Mouse (Mus musculus): ENCODE data around the gene Hecw2.

DNA sequence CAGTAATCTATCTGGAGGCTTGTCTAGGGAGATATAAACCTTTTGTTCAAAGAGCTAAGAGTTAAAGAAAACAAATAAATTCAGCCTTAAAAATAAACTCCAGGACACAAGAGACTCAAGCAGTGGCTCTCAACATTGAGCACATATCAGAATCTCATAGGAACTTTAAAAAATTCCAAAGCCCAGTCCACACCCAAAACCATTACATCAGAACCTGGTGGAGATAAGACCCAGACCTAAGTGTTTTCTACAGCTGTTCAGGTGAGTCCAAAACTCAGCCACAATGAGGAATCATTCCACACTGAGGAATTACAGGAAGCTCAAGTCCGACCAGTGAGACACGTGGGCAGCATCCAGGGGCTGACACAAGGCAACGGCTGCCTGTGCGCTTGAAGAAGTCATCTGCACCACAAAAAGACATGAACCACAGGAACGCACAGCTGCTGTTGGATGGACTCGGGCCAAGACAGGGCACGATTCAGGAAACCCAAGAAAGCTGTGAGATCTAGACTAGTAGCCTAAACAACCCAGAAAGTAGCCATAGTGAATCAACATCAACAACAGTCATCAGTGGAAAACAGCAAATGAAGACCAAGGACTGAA is 338.4 kb downstream of the Hecw2 start:
- TF ChIP-seq POLR2A (IDR thresholded peaks at IDR 0.05; ENCODE audit: control insufficient read depth, low read depth, low read length) (no peak), CTCF (IDR thresholded peaks at IDR 0.05; ENCODE audit: control insufficient read depth, insufficient read depth, insufficient replicate concordance, low read depth, low read length) (no peak)

Data from testis, adult 2 months (tissue).